Mouse (Mus musculus): ENCODE results near the gene Slc35f1. TPM values are rescaled to one million over a fixed set of nuclear protein-coding genes. Genes with fewer than 3 reads are reported as not detected.

The Slc35f1 gene
- polyA plus RNA-seq (2014; fragmentation: Nextera tagmentation; extraction: Ambion mirVana), result 10.8 and 13.4 TPM in 2 replicates

DNA sequence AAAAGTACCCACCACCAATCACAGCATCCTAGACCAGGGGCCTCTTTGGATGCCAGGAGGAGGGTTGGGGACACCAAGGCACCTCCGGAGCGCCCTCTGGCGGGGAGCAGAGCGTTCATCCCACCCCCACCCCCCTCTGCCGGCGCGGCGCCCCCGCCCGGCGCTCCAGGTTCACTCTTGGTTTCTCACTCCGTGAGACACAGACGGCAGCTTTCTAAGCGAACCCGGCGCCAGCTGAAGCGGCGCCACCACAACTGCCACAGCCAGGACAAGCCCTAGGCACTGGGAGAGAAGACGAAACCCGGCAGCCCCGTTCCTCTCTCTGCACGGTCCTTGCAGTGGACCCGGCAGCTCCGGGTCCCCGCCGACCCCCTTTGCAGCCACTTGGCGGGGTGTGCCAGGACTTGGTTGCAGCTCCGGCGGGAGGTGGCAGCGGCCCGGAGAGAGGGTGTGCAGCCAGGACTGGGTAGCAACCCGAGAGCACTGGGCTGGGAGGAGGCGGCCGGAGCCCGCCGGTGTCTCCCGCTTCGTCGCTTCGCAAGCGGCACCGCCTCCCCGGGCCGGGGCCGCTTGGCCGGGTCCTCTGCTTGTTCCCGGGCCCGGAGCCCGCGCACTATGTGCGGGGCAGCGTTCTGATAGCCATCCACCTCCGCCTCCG lies at the start of gene Slc35f1:
Gene Slc35f1 (plus strand): TSS at position 200 of the 658 bp plus-strand sequence.
- H3K4me3 ChIP-seq (ENCODE audit: low read depth, low read length), result peak within 1 kb of the TSS; percentile 66
- peak; percentile 95 for DNase-seq (ENCODE audit: low spot score)
- peak within 1 kb of the TSS; percentile 67 for H3K9ac ChIP-seq (ENCODE audit: low read depth, low read length)
- H3K36me3 ChIP-seq (ENCODE audit: control insufficient read depth, insufficient read depth, low read length), result no peaks in the 10 kb centered on the region
- H3K4me1 ChIP-seq (replicated peaks; ENCODE audit: control insufficient read depth, insufficient read depth, low read length), result no peaks in the 10 kb centered on the region
- peak within 1 kb of the TSS; percentile 72 for H3K27ac ChIP-seq (ENCODE audit: low read depth, low read length)
- no peaks in the 10 kb centered on the region for H3K9me3 ChIP-seq (ENCODE audit: control insufficient read depth, low read length)
- peak; percentile 91 for ATAC-seq (ENCODE audit: low FRiP score)
- WGBS, result 0% methylated on average over 36 of the region's 54 CpGs
- no peaks in the 10 kb centered on the region for H3K27me3 ChIP-seq (ENCODE audit: control insufficient read depth, insufficient read depth, low read length)
- peak within 1 kb of the TSS; percentile 56 for H3K4me2 ChIP-seq (replicated peaks; ENCODE audit: low read depth, low read length)

DNA sequence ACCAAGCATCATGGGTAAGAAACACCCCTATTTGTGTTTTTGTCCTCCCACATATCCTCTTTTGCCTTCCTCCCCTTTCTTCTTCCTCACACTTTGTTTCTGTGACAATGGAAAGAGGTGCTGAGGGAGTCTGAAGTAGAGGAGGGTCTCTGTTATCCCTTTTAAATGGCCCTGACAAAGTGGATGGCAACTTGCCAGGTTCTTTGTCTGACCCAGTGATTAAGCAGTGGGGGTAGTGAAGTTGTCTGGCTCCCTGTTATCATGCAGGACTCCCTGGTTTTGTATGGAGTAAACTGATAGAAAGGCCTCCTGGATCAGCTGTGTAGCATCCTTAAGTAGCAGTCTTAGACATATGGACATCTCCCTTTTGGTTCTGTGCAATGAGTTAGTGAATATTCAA lies 19.1 kb upstream of the Slc35f1 start:
- H3K36me3 ChIP-seq (ENCODE audit: control insufficient read depth, insufficient read depth, low read length), result no peaks in the 10 kb centered on the region
- no peak overlapping the region for H3K4me2 ChIP-seq (replicated peaks; ENCODE audit: low read depth, low read length)
- H3K9me3 ChIP-seq (ENCODE audit: control insufficient read depth, low read length), result no peaks in the 10 kb centered on the region
- no peaks in the 10 kb centered on the region for H3K4me1 ChIP-seq (replicated peaks; ENCODE audit: control insufficient read depth, insufficient read depth, low read length)
- no peak overlapping the region for H3K27ac ChIP-seq (ENCODE audit: low read depth, low read length)
- no peak overlapping the region for H3K4me3 ChIP-seq (ENCODE audit: low read depth, low read length)
- peak; percentile 53 for ATAC-seq (ENCODE audit: low FRiP score)
- no peaks in the 10 kb centered on the region for H3K27me3 ChIP-seq (ENCODE audit: control insufficient read depth, insufficient read depth, low read length)
- DNase-seq (ENCODE audit: low spot score), result peak; percentile 27
- H3K9ac ChIP-seq (ENCODE audit: low read depth, low read length), result no peak overlapping the region

DNA sequence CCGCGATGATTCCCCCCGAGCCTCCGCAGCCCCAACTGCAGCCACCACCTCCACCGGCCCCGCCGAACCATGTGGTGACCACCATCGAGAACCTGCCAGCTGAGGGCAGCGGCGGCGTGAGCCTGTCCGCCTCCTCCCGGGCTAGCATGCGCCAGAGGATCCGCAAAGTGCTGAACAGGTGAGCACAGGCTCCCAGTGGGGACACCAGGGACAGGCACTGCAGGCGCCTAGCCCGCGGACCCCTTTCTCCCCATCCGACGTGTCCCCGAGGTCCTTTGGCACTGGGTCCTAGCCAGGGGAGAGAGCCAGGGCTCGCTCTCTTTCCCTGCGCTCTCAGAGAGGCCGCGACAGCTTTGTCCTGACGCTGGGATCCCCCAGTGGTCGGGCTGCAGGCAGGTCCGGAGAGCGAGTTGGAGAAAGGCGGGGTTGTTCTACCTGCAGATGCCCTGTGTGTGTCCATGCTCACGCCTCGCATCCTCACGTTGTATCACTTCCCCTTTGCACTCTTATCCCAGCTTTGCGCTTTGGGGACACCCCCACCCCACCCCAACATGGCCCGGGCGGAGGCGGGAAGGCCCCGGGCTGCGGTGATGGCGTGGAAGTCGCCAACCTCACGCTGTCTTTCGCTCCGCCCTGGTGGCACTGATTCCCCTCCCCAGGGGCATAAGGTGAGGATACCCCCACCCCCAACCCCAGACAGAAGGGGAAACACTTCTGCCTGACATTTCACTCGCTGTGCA lies 829 bp downstream of the Slc35f1 start:
- Histone ChIP-seq H3K4me1 (replicated peaks; ENCODE audit: control insufficient read depth, insufficient read depth, low read length) (no peaks in the 10 kb centered on the region), H3K27ac (ENCODE audit: low read depth, low read length) (peak overlapping the region; percentile 72), H3K4me3 (ENCODE audit: low read depth, low read length) (peak overlapping the region; percentile 66), H3K4me2 (replicated peaks; ENCODE audit: low read depth, low read length) (peak overlapping the region; percentile 56), H3K36me3 (ENCODE audit: control insufficient read depth, insufficient read depth, low read length) (no peaks in the 10 kb centered on the region), H3K27me3 (ENCODE audit: control insufficient read depth, insufficient read depth, low read length) (no peaks in the 10 kb centered on the region), H3K9me3 (ENCODE audit: control insufficient read depth, low read length) (no peaks in the 10 kb centered on the region), H3K9ac (ENCODE audit: low read depth, low read length) (peak overlapping the region; percentile 67)
- peak; percentile 76 for DNase-seq (ENCODE audit: low spot score)
- under 1% methylated on average over 45 of the region's 45 CpGs for WGBS
- peak; percentile 83 for ATAC-seq (ENCODE audit: low FRiP score)

DNA sequence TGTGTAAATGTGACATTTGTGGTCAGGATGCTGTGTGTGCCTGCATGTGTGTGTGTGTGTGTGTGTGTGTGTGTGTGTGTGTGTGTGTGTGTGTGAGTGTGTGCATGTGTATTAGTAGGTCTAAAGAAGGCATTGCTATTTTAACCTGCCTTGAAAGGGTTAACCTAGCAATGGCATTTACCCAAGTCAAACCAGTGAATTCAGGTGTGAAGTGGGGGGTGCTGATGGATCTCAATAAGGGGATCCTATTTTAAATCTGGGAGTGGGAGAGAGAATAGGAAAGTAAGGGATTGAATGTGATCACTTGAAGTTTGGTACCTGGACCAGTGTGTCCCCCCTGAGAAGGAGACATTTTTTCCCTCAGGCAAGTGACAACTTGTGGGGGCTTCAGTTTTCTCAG lies 13.4 kb downstream of the Slc35f1 start:
- ATAC-seq (ENCODE audit: low FRiP score) (peak; percentile 9), DNase-seq (ENCODE audit: low spot score) (no peak)
- H3K9ac ChIP-seq (ENCODE audit: low read depth, low read length), result no peak overlapping the region
- H3K4me1 ChIP-seq (replicated peaks; ENCODE audit: control insufficient read depth, insufficient read depth, low read length), result no peaks in the 10 kb centered on the region; the same call in 1 of the 2 replicates
- peak overlapping the region; percentile 58; the same call in 1 of the 2 replicates for H3K4me2 ChIP-seq (replicated peaks; ENCODE audit: low read depth, low read length)
- no peaks in the 10 kb centered on the region for H3K36me3 ChIP-seq (ENCODE audit: control insufficient read depth, insufficient read depth, low read length)
- H3K27ac ChIP-seq (ENCODE audit: low read depth, low read length), result no peak overlapping the region
- H3K27me3 ChIP-seq (ENCODE audit: control insufficient read depth, insufficient read depth, low read length), result no peaks in the 10 kb centered on the region
- no peak overlapping the region for H3K4me3 ChIP-seq (ENCODE audit: low read depth, low read length)
- no peaks in the 10 kb centered on the region for H3K9me3 ChIP-seq (ENCODE audit: control insufficient read depth, low read length)

DNA sequence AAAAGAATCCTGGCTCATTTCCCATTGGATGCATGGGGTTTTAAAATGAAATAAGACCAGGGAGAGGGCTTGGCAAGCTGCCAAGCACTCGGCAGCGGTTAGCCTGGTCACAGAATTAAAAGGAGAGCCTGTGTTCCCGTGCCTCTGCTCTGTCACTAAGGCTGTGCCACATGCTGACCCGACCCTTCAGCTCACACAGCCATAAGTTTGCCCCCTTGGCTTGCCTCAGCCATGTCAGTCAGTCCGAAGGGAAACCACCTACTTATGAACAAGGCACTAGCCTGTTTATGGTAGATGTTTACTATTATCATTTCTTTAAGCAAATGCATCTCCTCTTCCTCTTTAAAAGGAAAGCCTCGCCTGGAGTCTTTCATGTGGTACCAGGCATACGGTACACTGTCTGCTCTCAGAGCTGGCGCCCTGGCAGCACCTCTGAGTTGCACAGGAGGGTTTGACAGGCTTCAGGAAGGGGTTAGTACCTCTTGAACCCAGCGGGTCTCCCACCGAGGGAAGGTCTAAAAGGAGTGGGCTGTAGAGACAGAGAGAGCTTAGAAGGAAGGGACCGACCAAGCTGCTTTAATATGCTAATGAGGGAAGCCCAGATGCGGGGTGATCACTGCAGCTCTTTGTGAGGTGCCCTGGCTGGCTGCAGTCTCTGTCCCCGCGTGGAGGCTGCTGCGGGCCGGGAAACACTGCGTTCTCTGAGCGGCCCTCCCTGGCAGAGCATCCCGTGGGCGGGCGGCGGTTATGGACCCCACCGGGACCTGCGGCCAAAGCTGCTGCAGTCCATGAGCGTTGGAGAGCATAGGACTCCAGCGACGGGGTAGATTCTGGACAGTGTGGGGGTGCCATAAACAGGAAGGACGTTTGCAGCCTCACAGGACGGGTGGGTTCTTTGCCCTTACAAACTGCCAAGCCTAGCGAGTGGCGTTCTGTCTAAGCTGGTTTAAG lies 14.0 kb downstream of the Slc35f1 start:
- Histone ChIP-seq H3K27me3 (ENCODE audit: control insufficient read depth, insufficient read depth, low read length) (no peaks in the 10 kb centered on the region), H3K4me2 (replicated peaks; ENCODE audit: low read depth, low read length) (peak overlapping the region; percentile 58), H3K4me1 (replicated peaks; ENCODE audit: control insufficient read depth, insufficient read depth, low read length) (no peaks in the 10 kb centered on the region; the same call in 1 of the 2 replicates), H3K4me3 (ENCODE audit: low read depth, low read length) (peak overlapping the region; percentile 37), H3K27ac (ENCODE audit: low read depth, low read length) (peak overlapping the region; percentile 70), H3K9ac (ENCODE audit: low read depth, low read length) (peak overlapping the region; percentile 66), H3K9me3 (ENCODE audit: control insufficient read depth, low read length) (no peaks in the 10 kb centered on the region), H3K36me3 (ENCODE audit: control insufficient read depth, insufficient read depth, low read length) (no peaks in the 10 kb centered on the region)
- 3% methylated on average over 31 of the region's 31 CpGs for WGBS
- DNase-seq (ENCODE audit: low spot score), result peak; percentile 74
- ATAC-seq (ENCODE audit: low FRiP score), result peak; percentile 93

DNA sequence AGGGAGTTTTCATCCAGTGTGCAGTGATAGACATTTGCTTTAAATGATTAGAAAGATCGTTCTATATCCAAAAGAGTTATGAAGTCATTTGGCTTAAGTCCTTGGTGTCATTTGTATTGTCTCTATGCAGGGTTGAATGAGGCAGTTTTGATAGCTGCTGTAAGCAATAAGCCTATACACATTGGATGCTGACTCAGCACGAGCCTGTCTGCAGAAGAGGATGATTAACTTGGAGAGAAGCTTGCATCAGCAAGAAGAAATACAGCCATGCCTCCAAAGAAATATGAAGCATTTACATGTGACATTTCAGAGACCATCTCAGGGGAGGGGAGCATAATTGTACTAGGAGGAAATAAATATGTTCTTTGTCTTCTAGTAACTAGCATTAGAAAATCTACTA lies 19.1 kb downstream of the Slc35f1 start:
- 92% methylated on average over 2 of the region's 2 CpGs for WGBS
- no peak for ATAC-seq (ENCODE audit: low FRiP score)
- no peak overlapping the region for H3K4me3 ChIP-seq (ENCODE audit: low read depth, low read length)

DNA sequence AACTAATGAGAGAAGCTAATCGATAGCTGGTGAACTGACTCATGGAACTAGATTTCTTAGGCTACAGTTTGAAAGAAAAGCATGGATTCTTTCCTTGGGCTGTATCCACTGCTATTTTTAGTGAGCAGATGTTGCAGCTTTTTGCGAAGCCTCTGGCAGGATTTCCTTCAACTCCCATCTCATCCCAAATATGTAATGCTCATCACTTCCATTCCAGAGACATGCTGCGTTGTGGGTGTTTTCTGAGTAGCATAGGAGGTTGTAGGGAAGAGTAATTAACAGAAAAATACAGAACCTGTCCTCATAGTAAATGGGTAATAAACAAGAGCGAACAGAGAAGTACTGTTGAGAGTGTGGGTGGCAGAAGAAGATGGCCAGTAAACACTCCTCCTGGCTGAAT lies 21.8 kb downstream of the Slc35f1 start:
- Histone ChIP-seq H3K9ac (ENCODE audit: low read depth, low read length) (no peak overlapping the region), H3K27me3 (ENCODE audit: control insufficient read depth, insufficient read depth, low read length) (no peaks in the 10 kb centered on the region), H3K36me3 (ENCODE audit: control insufficient read depth, insufficient read depth, low read length) (no peaks in the 10 kb centered on the region), H3K27ac (ENCODE audit: low read depth, low read length) (no peak overlapping the region), H3K4me2 (replicated peaks; ENCODE audit: low read depth, low read length) (no peak overlapping the region), H3K9me3 (ENCODE audit: control insufficient read depth, low read length) (no peaks in the 10 kb centered on the region), H3K4me3 (ENCODE audit: low read depth, low read length) (no peak overlapping the region), H3K4me1 (replicated peaks; ENCODE audit: control insufficient read depth, insufficient read depth, low read length) (no peaks in the 10 kb centered on the region)
- 92% methylated on average over 4 of the region's 4 CpGs for WGBS
- DNase-seq (ENCODE audit: low spot score), result no peak
- ATAC-seq (ENCODE audit: low FRiP score), result no peak

More for the DNA sequence above, 19.1 kb downstream of the Slc35f1 start:
- no peaks in the 10 kb centered on the region for H3K36me3 ChIP-seq (ENCODE audit: control insufficient read depth, insufficient read depth, low read length)
- no peak overlapping the region for H3K27ac ChIP-seq (ENCODE audit: low read depth, low read length)
- no peaks in the 10 kb centered on the region for H3K27me3 ChIP-seq (ENCODE audit: control insufficient read depth, insufficient read depth, low read length)
- H3K4me2 ChIP-seq (replicated peaks; ENCODE audit: low read depth, low read length), result no peak overlapping the region
- no peak overlapping the region for H3K9ac ChIP-seq (ENCODE audit: low read depth, low read length)
- no peaks in the 10 kb centered on the region for H3K9me3 ChIP-seq (ENCODE audit: control insufficient read depth, low read length)
- no peaks in the 10 kb centered on the region for H3K4me1 ChIP-seq (replicated peaks; ENCODE audit: control insufficient read depth, insufficient read depth, low read length)
- no peak for DNase-seq (ENCODE audit: low spot score)

DNA sequence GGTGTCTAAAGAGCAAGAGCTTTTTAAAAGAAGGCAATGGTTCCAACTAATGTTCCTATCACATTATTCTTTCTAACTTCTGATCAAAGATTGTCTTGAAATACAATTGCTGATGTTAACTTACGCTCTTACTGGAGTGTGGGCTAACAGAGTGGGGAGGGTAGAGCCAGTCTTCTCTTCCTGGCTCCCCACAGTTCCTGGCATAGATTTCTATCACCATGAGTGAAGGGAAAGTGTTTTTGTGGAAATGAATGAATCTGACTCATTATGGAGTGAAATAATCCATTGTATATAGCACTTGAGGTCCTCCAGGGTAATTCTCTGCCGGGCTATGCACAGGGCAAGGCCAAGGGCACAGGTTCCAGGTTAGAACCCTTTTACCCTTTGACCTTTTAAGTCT lies 24.2 kb downstream of the Slc35f1 start:
- no peak overlapping the region for H3K27ac ChIP-seq (ENCODE audit: low read depth, low read length)
- no peaks in the 10 kb centered on the region for H3K36me3 ChIP-seq (ENCODE audit: control insufficient read depth, insufficient read depth, low read length)
- H3K9ac ChIP-seq (ENCODE audit: low read depth, low read length), result no peak overlapping the region
- H3K4me2 ChIP-seq (replicated peaks; ENCODE audit: low read depth, low read length), result no peak overlapping the region
- H3K4me3 ChIP-seq (ENCODE audit: low read depth, low read length), result no peak overlapping the region
- WGBS, result 83% methylated on average over 2 of the region's 2 CpGs
- ATAC-seq (ENCODE audit: low FRiP score), result no peak
- no peaks in the 10 kb centered on the region for H3K9me3 ChIP-seq (ENCODE audit: control insufficient read depth, low read length)
- DNase-seq (ENCODE audit: low spot score), result no peak
- H3K27me3 ChIP-seq (ENCODE audit: control insufficient read depth, insufficient read depth, low read length), result no peaks in the 10 kb centered on the region
- H3K4me1 ChIP-seq (replicated peaks; ENCODE audit: control insufficient read depth, insufficient read depth, low read length), result no peaks in the 10 kb centered on the region
